Mouse (Mus musculus): ENCODE measurements around the gene Dock1. TPM values are rescaled to one million over a fixed set of nuclear protein-coding genes. Genes with fewer than 3 reads are reported as not detected.

Gene Dock1
- polyA plus RNA-seq, 2 experiments from 2014 or later = 0.12 to 0.16 TPM

GRCm38 (mm10) chr7:135194190-135194589 is 523.7 kb downstream of the Dock1 start:
- ATAC-seq = no peak

- ATAC-seq = no peak
These were observed 525.2 kb downstream of the Dock1 start for GRCm38 (mm10) chr7:135195631-135196030.

- ATAC-seq = no peak
These were observed 526.4 kb downstream of the Dock1 start for GRCm38 (mm10) chr7:135196828-135197227.

- ATAC-seq = no peak
These were observed 533.5 kb downstream of the Dock1 start for GRCm38 (mm10) chr7:135203920-135204319.

GRCm38 (mm10) chr7:135205111-135205510 is 534.7 kb downstream of the Dock1 start:
- no peak for ATAC-seq

GRCm38 (mm10) chr7:135208947-135209567 is 538.6 kb downstream of the Dock1 start:
- ATAC-seq = no peak

GRCm38 (mm10) chr7:135210296-135210695 is 539.8 kb downstream of the Dock1 start:
- ATAC-seq = no peak

GRCm38 (mm10) chr7:135210831-135211230 is 540.4 kb downstream of the Dock1 start:
- ATAC-seq = no peak

GRCm38 (mm10) chr7:135212505-135212904 is 542.1 kb downstream of the Dock1 start:
- ATAC-seq = no peak

- no peak for ATAC-seq
These were observed 551.0 kb downstream of the Dock1 start for GRCm38 (mm10) chr7:135221475-135221874.

Measured in CD4-positive, CD25-positive, alpha-beta regulatory T cell, adult 4 months (primary cell).